Mouse (Mus musculus) MEL (cell line): ENCODE results near the gene Arhgef15.

Experiments used
- CHD1 ChIP-seq: IDR thresholded peaks from 2 replicates; pipeline ENCODE4 v1.6.1; 2012; ENCODE audit warnings: low read depth, mild to moderate bottlenecking, inconsistent platforms, low read length, improper control_type of control experiment
- CHD2 ChIP-seq: IDR thresholded peaks from 2 replicates; pipeline ENCODE4 v1.6.1; 2011; ENCODE audit warnings: low read length, improper control_type of control experiment
- CTCF ChIP-seq, 3 experiments: IDR thresholded peaks in 2 of 3; conservative IDR thresholded peaks in 1 of 3; 2 replicates each; pipeline ENCODE4 v1.5.1; 2011 to 2012; ENCODE audit warnings: low read length in 3 of 3, low read depth in 2 of 3, mild to moderate bottlenecking in 2 of 3, improper control_type of control experiment in 1 of 3, inconsistent platforms in 1 of 3, mixed read lengths in 1 of 3, moderate library complexity in 1 of 3; ENCODE audit not compliant: control insufficient read depth in 1 of 3, insufficient read depth in 1 of 3, poor library complexity in 1 of 3, severe bottlenecking in 1 of 3
- ELF1 ChIP-seq: IDR thresholded peaks from 2 replicates; pipeline ENCODE4 v1.6.1; 2014; ENCODE audit warnings: low read depth, mild to moderate bottlenecking, inconsistent platforms, low read length, improper control_type of control experiment, moderate library complexity
- EP300 ChIP-seq, 2 experiments: IDR thresholded peaks; 2 replicates each; pipeline ENCODE4 v1.6.1; 2011; ENCODE audit warnings: improper control_type of control experiment in 2 of 2, low read length in 2 of 2, low read depth in 1 of 2, mild to moderate bottlenecking in 1 of 2
- GATA1 ChIP-seq: IDR thresholded peaks from 2 replicates; pipeline ENCODE4 v1.6.1; 2011; ENCODE audit warnings: low read depth, low read length, improper control_type of control experiment
- MAX ChIP-seq: IDR thresholded peaks from 2 replicates; pipeline ENCODE4 v1.6.1; 2011; ENCODE audit warnings: low read length, improper control_type of control experiment
- MYC ChIP-seq: IDR thresholded peaks from 2 replicates; pipeline ENCODE4 v1.6.1; 2011; ENCODE audit warnings: low read depth, mild to moderate bottlenecking, low read length, improper control_type of control experiment, moderate library complexity
- POLR2AphosphoS2 ChIP-seq: IDR thresholded peaks from 2 replicates; pipeline ENCODE4 v1.6.1; 2011; ENCODE audit warnings: low read length, improper control_type of control experiment
- SIN3A ChIP-seq: IDR thresholded peaks from 2 replicates; pipeline ENCODE4 v1.6.1; 2012; ENCODE audit warnings: low read length, improper control_type of control experiment, inconsistent platforms
- TBP ChIP-seq: IDR thresholded peaks from 2 replicates; pipeline ENCODE4 v1.8.0; 2011; ENCODE audit warnings: low read depth, low read length, improper control_type of control experiment
- USF2 ChIP-seq, 2 experiments: IDR thresholded peaks; 2 replicates each; pipeline ENCODE4 v1.6.1; 2011 to 2012; ENCODE audit warnings: improper control_type of control experiment in 2 of 2, low read length in 2 of 2, borderline replicate concordance in 1 of 2, inconsistent platforms in 1 of 2, low read depth in 1 of 2, mild to moderate bottlenecking in 1 of 2; ENCODE audit not compliant: insufficient read depth in 1 of 2
- ZKSCAN1 ChIP-seq: IDR thresholded peaks from 2 replicates; pipeline ENCODE4 v1.6.1; 2012; ENCODE audit warnings: low read depth, mild to moderate bottlenecking, inconsistent platforms, low read length, improper control_type of control experiment, moderate library complexity

- no peak for TF ChIP-seq POLR2AphosphoS2
- no peak for TF ChIP-seq MYC
- no peak for TF ChIP-seq CTCF (IDR thresholded peaks at IDR 0.05 in 2 of 3, conservative IDR thresholded peaks at IDR 0.05 in 1 of 3; ENCODE audit: control insufficient read depth in 1 of 3, insufficient read depth in 1 of 3, low read depth in 2 of 3, low read length in 3 of 3, poor library complexity in 1 of 3, severe bottlenecking in 1 of 3)
- no peak for TF ChIP-seq EP300 (IDR thresholded peaks at IDR 0.05; ENCODE audit: low read depth in 1 of 2, low read length in 2 of 2)
- no peak for TF ChIP-seq CHD1
- no peak for TF ChIP-seq USF2 (IDR thresholded peaks at IDR 0.05; ENCODE audit: borderline replicate concordance in 1 of 2, insufficient read depth in 1 of 2, low read depth in 1 of 2, low read length in 2 of 2)
- no peak for TF ChIP-seq MAX
- no peak for TF ChIP-seq ELF1
- no peak for TF ChIP-seq GATA1
- no peak for TF ChIP-seq TBP
- TF ChIP-seq ZKSCAN1 = no peak
- no peak for TF ChIP-seq SIN3A
- TF ChIP-seq CHD2 = no peak
These were observed 583 bp downstream of the Arhgef15 start for GRCm38 (mm10) chr11:68956697-68957096.
